ENCODE assay signal across 16 mouse cellular contexts in the genomic region with DNA sequence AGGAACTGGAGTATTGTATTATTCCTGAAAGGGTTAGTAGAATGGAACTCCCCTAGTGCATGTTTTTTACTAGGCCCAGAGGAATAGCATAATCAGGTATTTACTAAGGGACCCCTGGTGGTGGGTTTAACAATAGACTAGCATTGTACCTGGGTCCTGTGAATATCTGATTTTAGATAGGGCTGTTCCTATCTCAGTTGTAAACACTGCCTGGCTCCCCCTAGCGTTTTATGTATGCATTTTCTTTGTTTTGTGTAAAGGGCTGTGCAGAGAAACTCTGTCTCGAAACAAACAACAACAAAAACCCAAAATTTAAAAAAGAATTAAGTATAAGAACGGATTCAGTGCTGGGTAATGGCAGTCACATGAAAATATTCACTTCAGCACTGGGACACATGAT. TPM values are rescaled to one million over a fixed set of nuclear protein-coding genes. Genes with fewer than 3 reads are reported as not detected.
DNase-seq lines count a peak whose midpoint lies in the region; ATAC-seq and TF ChIP-seq lines count a peak whose summit lies in the region.
"Had no signal": no experiment of that assay in that cellular context is flagged by ENCODE, and none has a peak within 500 bp of the region (broad histone marks: within the 10 kb centered on the region; RNA-seq: fewer than 3 reads in every experiment).

No protein-coding gene starts in this region.

- intact Hi-C loops in left cerebral cortex, adult 2 months (cut with DNase I) = no loop called here
- intact Hi-C loops in left cerebral cortex, postnatal 10 days (cut with DNase I) = loop anchor here (10.0 kb wide), 1 partner anchor 558 kb away; no protein-coding TSS in a partner anchor
- intact Hi-C loops in left cerebral cortex, postnatal 4 days (cut with DNase I) = loop anchor here (5.0 kb wide), 1 partner anchor 35 kb away; no protein-coding TSS in a partner anchor

- no peak for ATAC-seq in forebrain, embryonic 14.5 days
- no peak for ATAC-seq in forebrain, embryonic 11.5 days (replicated peaks; ENCODE audit: low FRiP score)

- H3K36me3 ChIP-seq in forebrain, embryonic 14.5 days (ENCODE audit: control insufficient read depth, insufficient read depth, low read length) = no peaks in the 10 kb centered on the region
- H3K36me3 ChIP-seq in forebrain, embryonic 11.5 days (ENCODE audit: control insufficient read depth, insufficient read depth, low read length) = no peaks in the 10 kb centered on the region
- H3K36me3 ChIP-seq: embryonic facial prominence, embryonic 13.5 days; hindbrain, embryonic 13.5 days; liver, embryonic 13.5 days; midbrain, embryonic 12.5 days had no signal

- no peak overlapping the region for H3K4me2 ChIP-seq in forebrain, embryonic 14.5 days (ENCODE audit: low read length)
- no peak overlapping the region for H3K4me2 ChIP-seq in forebrain, embryonic 11.5 days (ENCODE audit: low read depth, low read length, severe bottlenecking)
- H3K4me2 ChIP-seq: embryonic facial prominence, embryonic 13.5 days; hindbrain, embryonic 13.5 days; liver, embryonic 13.5 days; midbrain, embryonic 12.5 days had no signal

- H3K9me3 ChIP-seq in forebrain, embryonic 14.5 days (replicated peaks; ENCODE audit: control insufficient read depth, low read length) = no peaks in the 10 kb centered on the region
- no peaks in the 10 kb centered on the region for H3K9me3 ChIP-seq in forebrain, embryonic 11.5 days (ENCODE audit: control insufficient read depth, low read length)
- H3K9me3 ChIP-seq: embryonic facial prominence, embryonic 13.5 days; hindbrain, embryonic 13.5 days; liver, embryonic 13.5 days; midbrain, embryonic 12.5 days had no signal

- H3K27ac ChIP-seq in forebrain, embryonic 14.5 days (ENCODE audit: low read depth, low read length) = no peak overlapping the region
- no peak overlapping the region for H3K27ac ChIP-seq in forebrain, embryonic 11.5 days (ENCODE audit: low read depth, low read length)
- H3K27ac ChIP-seq in left cerebral cortex, adult 2 months = no peak overlapping the region
- H3K27ac ChIP-seq: embryonic facial prominence, embryonic 13.5 days; hindbrain, embryonic 13.5 days; liver, embryonic 13.5 days; midbrain, embryonic 12.5 days had no signal

- no peaks in the 10 kb centered on the region for H3K27me3 ChIP-seq in forebrain, embryonic 14.5 days (replicated peaks; ENCODE audit: control insufficient read depth, insufficient read depth, low read length)
- H3K27me3 ChIP-seq in forebrain, embryonic 11.5 days (ENCODE audit: control insufficient read depth, insufficient read depth, low read length) = no peaks in the 10 kb centered on the region
- H3K27me3 ChIP-seq: embryonic facial prominence, embryonic 13.5 days; hindbrain, embryonic 13.5 days; liver, embryonic 13.5 days; midbrain, embryonic 12.5 days had no signal

- TF ChIP-seq CTCF in left cerebral cortex, adult 2 months (IDR thresholded peaks at IDR 0.05) = peak; percentile 48

- peak; percentile 26 for DNase-seq in forebrain, embryonic 14.5 days (ENCODE audit: low spot score)
- DNase-seq in forebrain, embryonic 11.5 days (ENCODE audit: low spot score) = no peak
- DNase-seq in left cerebral cortex, adult 2 months (ENCODE audit: extremely low spot score in 1 of 2, low spot score in 2 of 2) = no peak
- no peak for DNase-seq in left cerebral cortex, postnatal 10 days (ENCODE audit: extremely low spot score in 1 of 2, low spot score in 2 of 2)
- peak; percentile 59 for DNase-seq in 3T3-L1 (ENCODE audit: low read depth, low spot score)
- peak; percentile 34 for DNase-seq in NIH3T3 (ENCODE audit: low read depth)
- no peak for DNase-seq in left cerebral cortex, postnatal 4 days
- no peak for DNase-seq in neural tube, embryonic 10.5 days (ENCODE audit: extremely low spot score, low spot score)
- DNase-seq: adrenal gland, adult 2 months; liver, embryonic 13.5 days; thymus, postnatal 36 days had no signal

- 66% methylated on average over 3 of the region's 3 CpGs for WGBS in forebrain, embryonic 14.5 days
- 73% methylated on average over 3 of the region's 3 CpGs for WGBS in forebrain, embryonic 11.5 days

- no peak overlapping the region for H3K9ac ChIP-seq in forebrain, embryonic 14.5 days (ENCODE audit: low read length)
- no peak overlapping the region for H3K9ac ChIP-seq in forebrain, embryonic 11.5 days (ENCODE audit: low read length)
- H3K9ac ChIP-seq: embryonic facial prominence, embryonic 13.5 days; hindbrain, embryonic 13.5 days; liver, embryonic 13.5 days; midbrain, embryonic 12.5 days had no signal

- H3K4me3 ChIP-seq in forebrain, embryonic 14.5 days (ENCODE audit: low read depth, low read length) = no peak overlapping the region
- H3K4me3 ChIP-seq in forebrain, embryonic 11.5 days (ENCODE audit: low read depth, low read length) = no peak overlapping the region
- no peak overlapping the region for H3K4me3 ChIP-seq in left cerebral cortex, adult 2 months
- H3K4me3 ChIP-seq: embryonic facial prominence, embryonic 13.5 days; hindbrain, embryonic 13.5 days; liver, embryonic 13.5 days; midbrain, embryonic 12.5 days had no signal

- H3K4me1 ChIP-seq in forebrain, embryonic 14.5 days (ENCODE audit: control insufficient read depth, insufficient read depth, low read length) = no peaks in the 10 kb centered on the region
- H3K4me1 ChIP-seq in forebrain, embryonic 11.5 days (replicated peaks; ENCODE audit: control insufficient read depth, insufficient read depth, low read length) = no peaks in the 10 kb centered on the region
- H3K4me1 ChIP-seq: embryonic facial prominence, embryonic 13.5 days; hindbrain, embryonic 13.5 days had no signal

RNA-seq across cellular contexts. Expression of a gene that starts 18.0 kb away (rescaled TPM):
- not detected in 2 replicates for polyA plus RNA-seq in forebrain, embryonic 14.5 days (2014; fragmentation: Nextera tagmentation; extraction: Ambion mirVana)
- polyA plus RNA-seq in forebrain, embryonic 11.5 days (2014; fragmentation: Nextera tagmentation; extraction: Ambion mirVana) = not detected in 2 replicates
- not detected for total RNA-seq in left cerebral cortex, adult 2 months (2021)
- not detected for total RNA-seq in left cerebral cortex, postnatal 10 days (2021)
- total RNA-seq in left cerebral cortex, postnatal 4 days (2021) = not detected
- polyA plus RNA-seq: embryonic facial prominence, embryonic 13.5 days; hindbrain, embryonic 13.5 days; midbrain, embryonic 12.5 days had no signal

RNA-seq across cellular contexts. Expression of a gene that starts 19.1 kb away (rescaled TPM):
- polyA plus RNA-seq in forebrain, embryonic 14.5 days (2014; fragmentation: Nextera tagmentation; extraction: Ambion mirVana) = not detected in 2 replicates
- not detected in 2 replicates for polyA plus RNA-seq in forebrain, embryonic 11.5 days (2014; fragmentation: Nextera tagmentation; extraction: Ambion mirVana)
- not detected for total RNA-seq in left cerebral cortex, adult 2 months (2021)
- total RNA-seq in left cerebral cortex, postnatal 10 days (2021) = not detected
- total RNA-seq in left cerebral cortex, postnatal 4 days (2021) = not detected
- total RNA-seq: adrenal gland, adult 2 months; ES-E14; layer of hippocampus, postnatal 10 days had no signal
- polyA plus RNA-seq: adrenal gland, adult 2 months; embryonic facial prominence, embryonic 13.5 days; hindbrain, embryonic 13.5 days; midbrain, embryonic 12.5 days had no signal

RNA-seq across cellular contexts. Expression of a gene that starts 19.1 kb away (rescaled TPM):
- not detected in 2 replicates for polyA plus RNA-seq in forebrain, embryonic 14.5 days (2014; fragmentation: Nextera tagmentation; extraction: Ambion mirVana)
- not detected in 2 replicates for polyA plus RNA-seq in forebrain, embryonic 11.5 days (2014; fragmentation: Nextera tagmentation; extraction: Ambion mirVana)
- not detected for total RNA-seq in left cerebral cortex, adult 2 months (2021)
- not detected for total RNA-seq in left cerebral cortex, postnatal 10 days (2021)
- total RNA-seq in left cerebral cortex, postnatal 4 days (2021) = not detected
- total RNA-seq: ES-E14; layer of hippocampus, postnatal 10 days had no signal
- polyA plus RNA-seq: adrenal gland, adult 2 months; embryonic facial prominence, embryonic 13.5 days; hindbrain, embryonic 13.5 days; liver, embryonic 13.5 days; midbrain, embryonic 12.5 days had no signal

Comparison
In these comparisons a context has a peak if more than half of its experiments do, and no peak if none do; other contexts are left out.
1. DNase-seq: peak in forebrain, embryonic 14.5 days (single experiment), 3T3-L1 (single experiment) and NIH3T3 (single experiment); none in forebrain, embryonic 11.5 days (single experiment), left cerebral cortex, adult 2 months (0 of 2), left cerebral cortex, postnatal 10 days (0 of 2), left cerebral cortex, postnatal 4 days (single experiment) and neural tube, embryonic 10.5 days (single experiment).